Mouse (Mus musculus) stomach, embryonic 14.5 days (tissue): Measurements from ENCODE around the gene Esyt1. TPM values are rescaled to one million over a fixed set of nuclear protein-coding genes. Genes with fewer than 3 reads are reported as not detected.
A peak's percentile ranks its signal among the peaks of the same experiment; 100 is the strongest.

Source experiments
- ATAC-seq: fragments of 200-750 bp; cut with Nextera tagmentation; 2 replicates; pipeline ENCODE4 v1.8.0; 2017; ENCODE audit warnings: low read depth, moderate TSS enrichment; ENCODE audit not compliant: insufficient number of reproducible peaks, insufficient read depth, low FRiP score
- H3K27ac ChIP-seq: fragments of 300-500 bp; sonication (generic); 2 replicates; pipeline ENCODE4 v1.5.1; 2014; ENCODE audit warnings: mild to moderate bottlenecking, low read length, moderate library complexity, mixed read lengths
- H3K27me3 ChIP-seq: fragments of 300-500 bp; sonication (generic); 2 replicates; pipeline ENCODE4 v1.6.1; 2014; ENCODE audit warnings: low read length, control low read depth, mixed read lengths; ENCODE audit not compliant: control insufficient read depth, insufficient read depth
- H3K36me3 ChIP-seq: fragments of 300-500 bp; sonication (generic); 2 replicates; pipeline ENCODE4 v1.6.1; 2014; ENCODE audit warnings: mild to moderate bottlenecking, control low read depth, low read length, moderate library complexity, mixed read lengths; ENCODE audit not compliant: control insufficient read depth, insufficient read depth
- H3K4me1 ChIP-seq: fragments of 300-500 bp; sonication (generic); 2 replicates; pipeline ENCODE4 v1.6.1; 2014; ENCODE audit warnings: low read length, control low read depth, mixed read lengths; ENCODE audit not compliant: control insufficient read depth, insufficient read depth
- H3K4me2 ChIP-seq: fragments of 300-500 bp; sonication (generic); replicated peaks from 2 replicates; pipeline ENCODE4 v1.6.1; 2014; ENCODE audit warnings: low read depth, low read length, control low read depth
- H3K4me3 ChIP-seq: fragments of 300-500 bp; sonication (generic); 2 replicates; pipeline ENCODE4 v1.5.1; 2014; ENCODE audit warnings: low read depth, low read length, control low read depth
- H3K9ac ChIP-seq: fragments of 300-500 bp; sonication (generic); replicated peaks from 2 replicates; pipeline ENCODE4 v1.6.1; 2014; ENCODE audit warnings: low read depth, mild to moderate bottlenecking, control low read depth, low read length, moderate library complexity, mixed read lengths
- H3K9me3 ChIP-seq: fragments of 300-500 bp; sonication (generic); 2 replicates; pipeline ENCODE4 v1.6.1; 2016; ENCODE audit warnings: low read depth, low read length, control low read depth; ENCODE audit not compliant: control insufficient read depth
- WGBS: fragments of 180-500 bp; shearing (Covaris S2); extraction: QIAGEN DNeasy Blood & Tissue Kit; methylation state at CpG from one replicate; pipeline ENCODE4 v1.1.7; 2014; 5-methylcytosine and 5-hydroxymethylcytosine counted together
- polyA plus RNA-seq: library from polyadenylated mRNA; unstranded; fragments of >200 nt; fragmentation: Nextera tagmentation; extraction: Ambion mirVana; gene quantifications from 2 replicates; pipeline ENCODE4 v1.2.1, GENCODE M21; 2014

Esyt1 gene
- polyA plus RNA-seq, 1 experiment from 2014 or later = 25.8 TPM

DNA sequence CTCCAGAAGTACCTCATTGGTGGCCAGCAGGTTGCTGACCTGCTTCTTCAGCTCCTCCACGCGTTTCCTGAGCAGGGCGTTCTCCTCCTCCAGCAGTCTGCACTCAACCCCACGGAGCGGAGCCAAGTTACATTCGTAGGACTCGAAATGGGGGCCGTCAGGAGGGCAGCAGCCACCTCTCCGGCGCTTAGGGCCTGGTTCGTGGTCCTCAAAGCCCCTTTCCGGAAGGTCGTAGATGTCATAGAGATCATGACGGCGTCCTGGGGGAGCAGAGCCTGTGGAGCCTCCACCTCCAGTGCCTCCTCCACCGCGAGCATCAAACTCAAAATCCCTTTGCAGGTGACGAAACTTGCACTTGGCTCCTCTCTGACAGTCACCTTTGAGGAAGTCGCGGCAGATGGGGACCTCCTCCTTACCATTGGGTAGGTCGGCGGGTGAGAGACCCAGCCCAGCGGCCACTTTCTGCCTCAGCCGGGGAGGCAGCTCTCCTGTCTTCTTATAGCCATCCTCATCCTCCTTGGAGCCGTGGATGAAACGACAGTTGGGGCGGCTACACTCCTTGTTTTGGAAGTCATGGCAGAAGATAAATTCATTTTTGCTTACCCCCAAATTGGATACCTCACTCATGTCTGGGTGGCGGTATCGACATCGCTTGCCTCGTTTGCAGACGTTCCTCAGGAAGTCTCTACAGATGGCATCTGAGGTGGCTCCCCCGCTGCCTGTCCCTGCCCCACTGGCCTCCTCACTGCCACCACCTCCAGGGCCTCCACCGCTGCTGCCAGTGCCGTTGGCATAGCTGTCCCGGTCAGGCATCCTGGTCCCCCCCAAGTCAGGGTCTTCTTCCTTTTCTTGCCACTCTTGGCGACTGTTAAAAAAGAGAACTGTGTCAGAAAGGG is 19.3 kb upstream of the Esyt1 start:
- H3K9ac ChIP-seq = no peak overlapping the region
- WGBS = 93% methylated on average over 37 of the region's 37 CpGs
- 0 out of 2 replicates have a peak, but pooled peaks cover 3% of the 10 kb centered on the region for H3K4me1 ChIP-seq

DNA sequence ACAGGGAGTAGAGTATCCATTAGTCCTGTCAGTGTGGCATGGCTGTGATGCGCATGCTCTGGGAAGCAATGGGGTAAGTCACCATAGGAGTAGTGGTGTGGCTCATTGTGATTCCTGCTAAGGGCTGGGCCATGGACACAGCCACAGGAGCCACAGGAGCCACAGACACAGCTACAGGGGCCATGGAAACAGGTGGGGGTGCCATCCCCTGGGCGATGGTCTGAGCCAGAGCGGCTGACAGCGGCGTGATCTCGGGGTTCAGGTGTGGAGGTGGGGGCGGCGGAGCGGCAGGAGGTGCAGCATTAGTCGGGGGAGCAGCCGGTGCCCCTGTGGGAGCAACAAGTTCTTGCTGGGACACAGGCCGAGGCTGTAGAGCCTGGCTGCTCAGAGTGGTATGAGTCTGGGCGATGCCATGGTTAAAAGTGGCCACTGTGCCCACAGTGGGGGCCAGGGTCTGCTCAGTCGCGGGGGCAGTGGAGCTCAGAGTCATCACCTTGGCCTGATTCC is 18.5 kb upstream of the Esyt1 start:
- 0 out of 2 replicates have a peak, but pooled peaks cover 3% of the 10 kb centered on the region for H3K4me1 ChIP-seq
- peaks cover 35% of the 10 kb centered on the region for H3K36me3 ChIP-seq
- H3K27ac ChIP-seq = no peak overlapping the region
- no peak overlapping the region for H3K4me2 ChIP-seq
- ATAC-seq = no peak
- no peaks in the 10 kb centered on the region for H3K27me3 ChIP-seq
- no peak overlapping the region for H3K4me3 ChIP-seq
- no peak overlapping the region for H3K9ac ChIP-seq
- 93% methylated on average over 15 of the region's 15 CpGs for WGBS
- H3K9me3 ChIP-seq = no peaks in the 10 kb centered on the region

More for the DNA sequence above, 19.3 kb upstream of the Esyt1 start:
- ATAC-seq = no peak
- Histone ChIP-seq H3K9me3 (no peaks in the 10 kb centered on the region), H3K4me3 (no peak overlapping the region), H3K4me2 (no peak overlapping the region), H3K36me3 (peaks cover 35% of the 10 kb centered on the region), H3K27me3 (no peaks in the 10 kb centered on the region), H3K27ac (no peak overlapping the region)

DNA sequence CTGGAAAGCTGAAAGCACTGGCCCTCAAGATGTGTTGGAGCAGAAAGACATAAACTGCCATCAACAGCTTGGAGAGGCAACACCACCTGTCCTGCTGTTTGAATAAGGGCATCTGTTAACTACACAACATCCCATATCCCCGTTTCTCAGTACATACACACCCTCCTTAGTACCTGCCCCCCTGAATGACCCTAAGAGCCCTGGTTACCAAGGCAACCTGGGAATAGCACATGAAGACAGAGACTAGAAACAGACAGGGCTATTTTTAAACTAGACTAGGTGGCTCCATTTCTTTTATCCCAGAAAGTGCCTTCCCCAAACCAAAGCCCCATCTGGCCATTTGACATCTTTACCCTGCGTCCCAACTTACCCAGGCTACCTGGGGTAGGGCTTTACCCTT is 17.4 kb upstream of the Esyt1 start:
- ATAC-seq = no peak
- WGBS = 48% methylated on average over 2 of the region's 2 CpGs
- H3K4me3 ChIP-seq = no peak overlapping the region
- no peak overlapping the region for H3K4me2 ChIP-seq
- no peaks in the 10 kb centered on the region for H3K9me3 ChIP-seq
- H3K36me3 ChIP-seq = peaks cover 35% of the 10 kb centered on the region
- H3K4me1 ChIP-seq = 0 out of 2 replicates have a peak, but pooled peaks cover 3% of the 10 kb centered on the region
- no peak overlapping the region for H3K9ac ChIP-seq
- H3K27ac ChIP-seq = no peak overlapping the region
- H3K27me3 ChIP-seq = no peaks in the 10 kb centered on the region

DNA sequence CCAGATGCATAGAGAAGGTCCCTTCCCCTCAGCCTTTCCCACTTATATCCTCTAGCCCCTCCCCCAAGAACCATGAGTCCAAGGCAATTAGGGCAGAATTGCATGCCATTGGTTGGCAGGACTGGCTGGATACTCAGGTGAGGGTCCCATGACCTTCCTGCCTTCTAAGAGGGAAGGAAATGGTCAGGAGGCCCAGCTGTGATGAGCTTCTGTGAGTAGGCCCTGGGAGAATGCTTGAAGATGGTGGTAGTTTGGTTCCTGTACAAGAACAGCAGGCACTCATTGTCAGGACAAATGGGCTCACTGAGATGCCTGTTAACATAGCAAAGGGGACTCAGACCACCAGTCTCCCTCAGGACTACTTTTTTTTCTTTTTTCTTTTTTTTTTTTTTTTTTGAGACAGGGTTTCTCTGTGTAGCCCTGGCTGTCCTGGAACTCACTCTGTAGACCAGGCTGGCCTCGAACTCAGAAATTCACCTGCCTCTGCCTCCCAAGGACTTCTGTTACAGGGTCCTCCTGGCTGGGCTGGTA is 12.7 kb upstream of the Esyt1 start:
- Histone ChIP-seq H3K27ac (no peak overlapping the region), H3K9ac (no peak overlapping the region), H3K4me3 (no peak overlapping the region), H3K36me3 (peaks cover 15% of the 10 kb centered on the region), H3K4me2 (no peak overlapping the region), H3K9me3 (no peaks in the 10 kb centered on the region), H3K4me1 (0 out of 2 replicates have a peak, but pooled peaks cover 2% of the 10 kb centered on the region), H3K27me3 (no peaks in the 10 kb centered on the region)
- 100% methylated on average over 1 of the region's 1 CpGs for WGBS
- ATAC-seq = no peak

- H3K9me3 ChIP-seq = no peaks in the 10 kb centered on the region
- no peaks in the 10 kb centered on the region for H3K36me3 ChIP-seq
- WGBS = 14% methylated on average over 18 of the region's 18 CpGs
- peak overlapping the region; percentile 30; the same call in 1 of the 2 replicates for H3K27ac ChIP-seq
- no peaks in the 10 kb centered on the region for H3K27me3 ChIP-seq
- H3K4me3 ChIP-seq = peak overlapping the region; percentile 9
- 0 out of 2 replicates have a peak overlapping the region, but pooled peaks have one; percentile 1 for H3K9ac ChIP-seq
- ATAC-seq = peak; percentile 93; the same call in 1 of the 2 replicates
- H3K4me2 ChIP-seq = peak overlapping the region; percentile 25
- H3K4me1 ChIP-seq = 0 out of 2 replicates have a peak, but pooled peaks cover 2% of the 10 kb centered on the region
Observed at GRCm38 (mm10) chr10:128536266-128536940, 10.7 kb upstream of the Esyt1 start.

GRCm38 (mm10) chr10:128535624-128536265 is 10.1 kb upstream of the Esyt1 start:
- Histone ChIP-seq H3K27ac (peak overlapping the region; percentile 30; the same call in 1 of the 2 replicates), H3K4me1 (0 out of 2 replicates have a peak, but pooled peaks cover 2% of the 10 kb centered on the region), H3K4me2 (peak overlapping the region; percentile 25), H3K9ac (0 out of 2 replicates have a peak overlapping the region, but pooled peaks have one; percentile 1), H3K36me3 (no peaks in the 10 kb centered on the region), H3K9me3 (no peaks in the 10 kb centered on the region), H3K27me3 (no peaks in the 10 kb centered on the region), H3K4me3 (peak overlapping the region; percentile 9)
- no peak for ATAC-seq
- WGBS = 76% methylated on average over 4 of the region's 4 CpGs

DNA sequence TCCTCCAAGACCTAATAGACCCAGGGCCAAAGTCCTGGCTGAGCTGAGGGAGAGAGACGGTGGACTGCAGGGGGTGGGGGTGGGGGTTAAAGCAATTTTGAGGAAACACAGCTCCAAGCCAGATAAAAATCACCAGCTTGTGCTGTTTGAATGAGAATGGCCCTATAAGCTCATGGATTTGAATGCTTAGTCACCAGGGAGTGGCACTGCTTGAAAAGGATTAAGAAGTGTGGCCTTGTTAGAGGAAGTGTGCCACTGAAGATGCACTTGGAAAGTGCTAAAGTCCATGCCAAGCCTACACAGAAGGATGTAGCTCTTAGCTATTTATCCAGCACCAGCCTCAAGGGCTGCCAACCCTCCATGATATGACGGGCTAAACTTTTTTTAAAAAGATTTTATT is 9.5 kb upstream of the Esyt1 start:
- Histone ChIP-seq H3K4me1 (0 out of 2 replicates have a peak, but pooled peaks cover 2% of the 10 kb centered on the region), H3K4me2 (no peak overlapping the region), H3K9ac (no peak overlapping the region), H3K27me3 (no peaks in the 10 kb centered on the region), H3K4me3 (no peak overlapping the region), H3K27ac (no peak overlapping the region), H3K36me3 (no peaks in the 10 kb centered on the region), H3K9me3 (no peaks in the 10 kb centered on the region)
- 63% methylated on average over 2 of the region's 2 CpGs for WGBS
- no peak for ATAC-seq
